Mouse (Mus musculus) frontal cortex, adult (tissue): ENCODE data around the gene H2-M11.

Experiments used
- ATAC-seq: cut with Nextera tagmentation; 2 replicates; pipeline ENCODE4 v1.9.2; 2017; ENCODE audit warnings: mild to moderate bottlenecking, moderate library complexity, mixed read lengths; ENCODE audit not compliant: low TSS enrichment

The H2-M11 gene

DNA sequence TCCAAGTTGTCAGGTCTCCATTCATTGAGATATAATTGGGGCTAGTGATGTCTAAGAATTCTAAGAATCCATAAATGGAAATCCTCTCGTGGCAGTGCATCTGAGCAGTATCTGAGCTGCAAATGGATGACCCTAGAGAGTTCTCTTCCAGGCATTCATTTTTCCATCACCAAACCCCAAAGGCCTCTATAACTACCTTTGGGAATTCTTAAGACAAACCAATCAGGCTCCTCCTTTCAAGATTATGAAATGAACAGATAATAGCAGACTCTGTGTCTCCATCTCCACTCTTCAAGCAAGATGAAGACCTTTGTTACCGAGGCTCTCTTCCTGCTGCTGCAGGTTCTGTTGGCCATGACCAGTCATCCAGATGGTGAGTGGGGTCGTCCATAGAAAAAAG, at the start of gene H2-M11:
TSS of gene H2-M11 (plus strand) at position 301 of the 400 bp plus-strand sequence.
- no peak for ATAC-seq

GRCm38 (mm10) chr17:36500435-36500834, 46.4 kb upstream of the H2-M11 start:
- no peak for ATAC-seq

DNA sequence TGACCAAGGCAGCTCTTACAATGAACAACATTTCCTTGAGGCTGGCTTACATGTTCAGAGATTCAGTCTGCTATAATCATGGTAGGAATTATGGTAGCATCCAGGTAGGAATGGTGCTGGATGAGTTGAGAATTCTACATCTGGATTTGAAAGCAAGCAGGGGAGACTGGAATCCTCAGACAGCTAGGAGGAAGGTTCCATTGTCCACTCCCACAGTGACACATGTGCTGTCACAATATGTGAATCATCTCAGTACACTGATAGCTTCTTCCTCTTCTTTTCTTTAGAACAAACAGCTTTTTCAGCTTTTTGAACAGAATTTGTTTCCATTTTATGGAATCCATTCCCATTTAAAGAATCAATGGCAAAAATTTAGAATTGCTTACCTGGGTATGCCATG, 43.0 kb upstream of the H2-M11 start:
- ATAC-seq = no peak
